Comparison of ENCODE assay signal across 9 mouse cellular contexts in genomic region chr7:30309395-30310129, GRCm38 (mm10). TPM values are rescaled to one million over a fixed set of nuclear protein-coding genes. Genes with fewer than 3 reads are reported as not detected.
DNase-seq lines count a peak whose midpoint lies in the region; ATAC-seq and TF ChIP-seq lines count a peak whose summit lies in the region.
"Had no signal": no experiment of that assay in that cellular context is flagged by ENCODE, and none has a peak within 500 bp of the region (broad histone marks: within the 10 kb centered on the region; RNA-seq: fewer than 3 reads in every experiment).

No protein-coding gene starts in this region.

- peak overlapping the region; percentile 80 for H3K4me2 ChIP-seq in limb, embryonic 14.5 days (replicated peaks; ENCODE audit: low read depth, low read length, severe bottlenecking)
- H3K4me2 ChIP-seq in stomach, embryonic 16.5 days (ENCODE audit: low read depth, low read length) = peak overlapping the region; percentile 92

- peaks cover 40% of the 10 kb centered on the region for H3K36me3 ChIP-seq in megakaryocyte, embryonic 14.5 days (replicated peaks; ENCODE audit: low read length)
- peaks cover 38% of the 10 kb centered on the region for H3K36me3 ChIP-seq in limb, embryonic 14.5 days (ENCODE audit: control insufficient read depth, insufficient read depth, low read length)
- no peaks in the 10 kb centered on the region for H3K36me3 ChIP-seq in stomach, embryonic 16.5 days (ENCODE audit: control insufficient read depth, insufficient read depth, low read length)

- H3K27me3 ChIP-seq in megakaryocyte, embryonic 14.5 days (replicated peaks) = no peaks in the 10 kb centered on the region
- H3K27me3 ChIP-seq in limb, embryonic 14.5 days (ENCODE audit: control insufficient read depth, insufficient read depth, low read length) = no peaks in the 10 kb centered on the region
- no peaks in the 10 kb centered on the region for H3K27me3 ChIP-seq in stomach, embryonic 16.5 days (ENCODE audit: control insufficient read depth, insufficient read depth, low read length)

- H3K27ac ChIP-seq in limb, embryonic 14.5 days (replicated peaks; ENCODE audit: low read depth, low read length) = no peak overlapping the region
- peak overlapping the region; percentile 49; the same call in 1 of the 2 replicates for H3K27ac ChIP-seq in stomach, embryonic 16.5 days (ENCODE audit: low read length)

- H3K4me3 ChIP-seq in megakaryocyte, embryonic 14.5 days (replicated peaks) = peak overlapping the region; percentile 93
- H3K4me3 ChIP-seq in limb, embryonic 14.5 days (replicated peaks; ENCODE audit: low read length) = peak overlapping the region; percentile 61
- H3K4me3 ChIP-seq in stomach, embryonic 16.5 days (replicated peaks; ENCODE audit: low read length) = peak overlapping the region; percentile 82

- H3K9ac ChIP-seq in limb, embryonic 14.5 days (ENCODE audit: low read depth, low read length, severe bottlenecking) = peak overlapping the region; percentile 61
- H3K9ac ChIP-seq in stomach, embryonic 16.5 days (ENCODE audit: low read length) = peak overlapping the region; percentile 86

- ATAC-seq in CD4-positive, CD25-positive, alpha-beta regulatory T cell, adult 4 months = no peak
- no peak for ATAC-seq in megakaryocyte, adult 5-6 weeks (ENCODE audit: poor library complexity, severe bottlenecking)
- no peak for ATAC-seq in limb, embryonic 14.5 days (ENCODE audit: low FRiP score, low read depth)
- no peak for ATAC-seq in stomach, embryonic 16.5 days (ENCODE audit: insufficient read depth, low FRiP score)

- no peak for TF ChIP-seq POLR2A in limb, embryonic 14.5 days (IDR thresholded peaks at IDR 0.05; ENCODE audit: borderline replicate concordance, extremely low read depth, insufficient read depth, insufficient read length)

- H3K9me3 ChIP-seq in megakaryocyte, embryonic 14.5 days = no peaks in the 10 kb centered on the region
- H3K9me3 ChIP-seq in limb, embryonic 14.5 days (ENCODE audit: control insufficient read depth, low read length) = no peaks in the 10 kb centered on the region
- no peaks in the 10 kb centered on the region for H3K9me3 ChIP-seq in stomach, embryonic 16.5 days (replicated peaks; ENCODE audit: control insufficient read depth, low read length)

- WGBS in limb, embryonic 14.5 days = 63% methylated on average over 15 of the region's 15 CpGs
- WGBS in stomach, embryonic 16.5 days = 58% methylated on average over 15 of the region's 15 CpGs

- H3K4me1 ChIP-seq in megakaryocyte, embryonic 14.5 days = peaks cover 34% of the 10 kb centered on the region
- peaks cover 5% of the 10 kb centered on the region for H3K4me1 ChIP-seq in limb, embryonic 14.5 days (ENCODE audit: control insufficient read depth, insufficient read depth, low read length)
- peaks cover 13% of the 10 kb centered on the region for H3K4me1 ChIP-seq in stomach, embryonic 16.5 days (ENCODE audit: control insufficient read depth, insufficient read depth, low read length)

- DNase-seq in CD4-positive, CD25-positive, alpha-beta regulatory T cell, adult 2 months (ENCODE audit: low read depth, low spot score) = peak; percentile 16
- no peak for DNase-seq in limb, embryonic 14.5 days (ENCODE audit: low spot score)
- no peak for DNase-seq in spleen, postnatal 14 days (ENCODE audit: low spot score in 2 of 2)
- DNase-seq in frontal cortex, postnatal 14 days (ENCODE audit: low spot score in 2 of 2) = no peak

RNA-seq across cellular contexts. Expression of gene Alkbh6, which starts 1.0 kb away (rescaled TPM):
- 100 to 1,000 TPM; 179 to 205 TPM for polyA plus RNA-seq in CD4-positive, CD25-positive, alpha-beta regulatory T cell, adult 4 months (2017; shearing (Covaris generic))
- 78.7 and 108 TPM in 2 replicates for polyA plus RNA-seq in megakaryocyte, embryonic 14.5 days (2012; ENCODE audit: insufficient read depth, low replicate concordance)
- 18.2 and 24.2 TPM in 2 replicates for total RNA-seq in megakaryocyte, adult 5-6 weeks (2015)
- 19.0 and 22.3 TPM in 2 replicates for total RNA-seq in megakaryocyte, adult 5-6 weeks (2017)
- 124 and 169 TPM in 2 replicates for polyA plus RNA-seq in limb, embryonic 14.5 days (2012; rRNA removed)
- polyA plus RNA-seq in limb, embryonic 14.5 days (2014; fragmentation: Nextera tagmentation; extraction: Ambion mirVana) = 79.7 and 86.6 TPM in 2 replicates
- polyA plus RNA-seq in stomach, embryonic 16.5 days (2015; fragmentation: Nextera tagmentation; extraction: Ambion mirVana) = 64.4 and 64.7 TPM in 2 replicates

RNA-seq across cellular contexts. Expression of gene Syne4, which starts 5.0 kb away (rescaled TPM):
- polyA plus RNA-seq in CD4-positive, CD25-positive, alpha-beta regulatory T cell, adult 4 months (2017; shearing (Covaris generic)) = 10 to 100 TPM in 1 of 2 experiments, 1 to 10 TPM in 1; 9.2 to 16.8 TPM
- polyA plus RNA-seq in megakaryocyte, embryonic 14.5 days (2012; ENCODE audit: insufficient read depth, low replicate concordance) = 2.6 TPM in 1 of 2 replicates, not detected in the other
- total RNA-seq in megakaryocyte, adult 5-6 weeks (2015) = 0.58 and 1.9 TPM in 2 replicates
- 0.49 and 1.1 TPM in 2 replicates for total RNA-seq in megakaryocyte, adult 5-6 weeks (2017)
- 141 and 209 TPM in 2 replicates for polyA plus RNA-seq in limb, embryonic 14.5 days (2012; rRNA removed)
- polyA plus RNA-seq in limb, embryonic 14.5 days (2014; fragmentation: Nextera tagmentation; extraction: Ambion mirVana) = 40.3 and 56.2 TPM in 2 replicates
- 54.0 and 54.3 TPM in 2 replicates for polyA plus RNA-seq in stomach, embryonic 16.5 days (2015; fragmentation: Nextera tagmentation; extraction: Ambion mirVana)
- total RNA-seq: common myeloid progenitor, adult 5-6 weeks had no signal

RNA-seq across cellular contexts. Expression of gene E130208F15Rik, which starts 12.0 kb away (rescaled TPM):
- not detected for polyA plus RNA-seq in CD4-positive, CD25-positive, alpha-beta regulatory T cell, adult 4 months (2017; shearing (Covaris generic))
- 0.25 TPM in 1 of 2 replicates, not detected in the other for polyA plus RNA-seq in megakaryocyte, embryonic 14.5 days (2012; ENCODE audit: insufficient read depth, low replicate concordance)
- total RNA-seq in megakaryocyte, adult 5-6 weeks (2015) = 0.11 TPM in 1 of 2 replicates, not detected in the other
- total RNA-seq in megakaryocyte, adult 5-6 weeks (2017) = 0.57 and 0.88 TPM in 2 replicates
- polyA plus RNA-seq in limb, embryonic 14.5 days (2012; rRNA removed) = 0.98 and 1.1 TPM in 2 replicates
- polyA plus RNA-seq in limb, embryonic 14.5 days (2014; fragmentation: Nextera tagmentation; extraction: Ambion mirVana) = not detected in 2 replicates
- polyA plus RNA-seq in stomach, embryonic 16.5 days (2015; fragmentation: Nextera tagmentation; extraction: Ambion mirVana) = 1.2 TPM in 1 of 2 replicates, not detected in the other

RNA-seq across cellular contexts. Expression of gene Sdhaf1, which starts 14.1 kb away (rescaled TPM):
- 1 to 10 TPM; 2.4 to 5.1 TPM for polyA plus RNA-seq in CD4-positive, CD25-positive, alpha-beta regulatory T cell, adult 4 months (2017; shearing (Covaris generic))
- polyA plus RNA-seq in megakaryocyte, embryonic 14.5 days (2012; ENCODE audit: insufficient read depth, low replicate concordance) = 9.8 and 13.7 TPM in 2 replicates
- total RNA-seq in megakaryocyte, adult 5-6 weeks (2015) = 3.7 and 5.1 TPM in 2 replicates
- 5.8 and 5.9 TPM in 2 replicates for total RNA-seq in megakaryocyte, adult 5-6 weeks (2017)
- 18.6 and 19.2 TPM in 2 replicates for polyA plus RNA-seq in limb, embryonic 14.5 days (2012; rRNA removed)
- polyA plus RNA-seq in limb, embryonic 14.5 days (2014; fragmentation: Nextera tagmentation; extraction: Ambion mirVana) = 19.7 and 20.7 TPM in 2 replicates
- polyA plus RNA-seq in stomach, embryonic 16.5 days (2015; fragmentation: Nextera tagmentation; extraction: Ambion mirVana) = 12.1 and 14.6 TPM in 2 replicates

RNA-seq across cellular contexts. Expression of gene Clip3, which starts 18.0 kb away (rescaled TPM):
- polyA plus RNA-seq in CD4-positive, CD25-positive, alpha-beta regulatory T cell, adult 4 months (2017; shearing (Covaris generic)) = 1 to 10 TPM; 5.5 to 6.5 TPM
- polyA plus RNA-seq in megakaryocyte, embryonic 14.5 days (2012; ENCODE audit: insufficient read depth, low replicate concordance) = 0.34 TPM in 1 of 2 replicates, not detected in the other
- 0.04 TPM in 1 of 2 replicates, not detected in the other for total RNA-seq in megakaryocyte, adult 5-6 weeks (2015)
- not detected in 2 replicates for total RNA-seq in megakaryocyte, adult 5-6 weeks (2017)
- polyA plus RNA-seq in limb, embryonic 14.5 days (2012; rRNA removed) = 106 and 122 TPM in 2 replicates
- polyA plus RNA-seq in limb, embryonic 14.5 days (2014; fragmentation: Nextera tagmentation; extraction: Ambion mirVana) = 55.1 and 56.7 TPM in 2 replicates
- polyA plus RNA-seq in stomach, embryonic 16.5 days (2015; fragmentation: Nextera tagmentation; extraction: Ambion mirVana) = 21.4 and 22.6 TPM in 2 replicates
- total RNA-seq: common myeloid progenitor, adult 5-6 weeks had no signal
